Mouse (Mus musculus) CH12.LX (cell line): ENCODE data around the gene Serinc4. TPM values are rescaled to one million over a fixed set of nuclear protein-coding genes. Genes with fewer than 3 reads are reported as not detected.
"Not testable (repeated sequence)": the region's sequence is repeated elsewhere in the genome, so short reads cannot be mapped to it uniquely, and the experiment has no call there.

ENCODE experiments used
- DNase-seq: peaks from one replicate; pipeline ENCODE4 v3.0.0-alpha.2; 2013; ENCODE audit errors: extremely low read depth
- H3K27ac ChIP-seq: 2 replicates; pipeline ENCODE4 v1.5.1; 2012; ENCODE audit warnings: low read depth, mild to moderate bottlenecking, control low read depth, moderate library complexity; ENCODE audit not compliant: insufficient read depth
- H3K27me3 ChIP-seq: replicated peaks from 2 replicates; pipeline ENCODE3; 2012; ENCODE audit warnings: inconsistent platforms
- H3K36me3 ChIP-seq, 2 experiments: replicated peaks in 1 of 2; 2 replicates each; pipeline versions ENCODE3 to v1.6.1; 2012; ENCODE audit warnings: inconsistent platforms in 1 of 2, low read length in 1 of 2, mild to moderate bottlenecking in 1 of 2, mixed read lengths in 1 of 2, moderate library complexity in 1 of 2; ENCODE audit not compliant: control insufficient read depth in 1 of 2, insufficient read depth in 1 of 2
- H3K4me1 ChIP-seq, 2 experiments: 2 replicates each; pipeline ENCODE4 v1.6.1; 2012; ENCODE audit warnings: inconsistent platforms in 1 of 2, moderate library complexity in 1 of 2; ENCODE audit not compliant: insufficient read depth in 2 of 2, control insufficient read depth in 1 of 2
- H3K4me2 ChIP-seq: 2 replicates; pipeline ENCODE4 v1.6.1; 2012; ENCODE audit warnings: low read depth, mild to moderate bottlenecking, control low read depth; ENCODE audit not compliant: poor library complexity, insufficient read depth, severe bottlenecking
- H3K4me3 ChIP-seq, 3 experiments: fragments of 150-350 bp in 1 of 3; sonication (generic) in 1 of 3; replicated peaks in 1 of 3; 2 replicates each; pipeline versions ENCODE3 to v1.5.1; 2011 to 2012; ENCODE audit warnings: low read depth in 2 of 3, low read length in 2 of 3, mild to moderate bottlenecking in 2 of 3, moderate library complexity in 2 of 3, control low read depth in 1 of 3, improper control_type of control experiment in 1 of 3, inconsistent platforms in 1 of 3, mixed read lengths in 1 of 3; ENCODE audit not compliant: poor library complexity in 1 of 3
- H3K79me2 ChIP-seq: replicated peaks from 2 replicates; pipeline ENCODE4 v1.6.1; 2012; ENCODE audit warnings: mild to moderate bottlenecking, moderate library complexity; ENCODE audit not compliant: control insufficient read depth, poor library complexity, insufficient read depth, severe bottlenecking; ENCODE audit errors: extremely low read depth
- H3K9ac ChIP-seq: 2 replicates; pipeline ENCODE4 v1.6.1; 2012; ENCODE audit warnings: low read depth, mild to moderate bottlenecking, control low read depth, moderate library complexity; ENCODE audit not compliant: insufficient read depth
- H3K9me3 ChIP-seq: replicated peaks from 2 replicates; pipeline ENCODE3; 2012; ENCODE audit warnings: low read length, inconsistent platforms, mixed read lengths
- BHLHE40 ChIP-seq: IDR thresholded peaks from 2 replicates; pipeline ENCODE4 v1.6.1; 2011; ENCODE audit warnings: mild to moderate bottlenecking, low read depth, low read length, improper control_type of control experiment
- CHD1 ChIP-seq: IDR thresholded peaks from 2 replicates; pipeline ENCODE4 v1.6.1; 2012; ENCODE audit warnings: low read depth, low read length, improper control_type of control experiment, inconsistent platforms
- CHD2 ChIP-seq: IDR thresholded peaks from 2 replicates; pipeline ENCODE4 v1.6.1; 2011; ENCODE audit warnings: low read length, improper control_type of control experiment
- CTCF ChIP-seq, 2 experiments: IDR thresholded peaks in 1 of 2; conservative IDR thresholded peaks in 1 of 2; 2 replicates each; pipeline ENCODE4 v1.5.1; 2011 to 2012; ENCODE audit warnings: low read depth in 2 of 2, low read length in 2 of 2, improper control_type of control experiment in 1 of 2, inconsistent platforms in 1 of 2, mild to moderate bottlenecking in 1 of 2, moderate library complexity in 1 of 2
- E2F4 ChIP-seq: IDR thresholded peaks from 2 replicates; pipeline ENCODE4 v1.6.1; 2011; ENCODE audit warnings: low read depth, low read length, improper control_type of control experiment; ENCODE audit not compliant: insufficient replicate concordance
- EP300 ChIP-seq: IDR thresholded peaks from 2 replicates; pipeline ENCODE4 v1.6.1; 2011; ENCODE audit warnings: low read length, improper control_type of control experiment
- ETS1 ChIP-seq: conservative IDR thresholded peaks from 2 replicates; pipeline ENCODE4 v1.6.1; 2012; ENCODE audit warnings: low read depth, mild to moderate bottlenecking, inconsistent platforms, low read length, improper control_type of control experiment, moderate library complexity
- JUND ChIP-seq: conservative IDR thresholded peaks from 2 replicates; pipeline ENCODE4 v1.6.1; 2011; ENCODE audit warnings: low read depth, low read length, improper control_type of control experiment
- KAT2A ChIP-seq: IDR thresholded peaks from 2 replicates; pipeline ENCODE4 v1.6.1; 2012; ENCODE audit warnings: low read length, improper control_type of control experiment, inconsistent platforms; ENCODE audit not compliant: insufficient replicate concordance
- MAZ ChIP-seq: IDR thresholded peaks from 2 replicates; pipeline ENCODE4 v1.6.1; 2012; ENCODE audit warnings: low read depth, mild to moderate bottlenecking, inconsistent platforms, low read length, improper control_type of control experiment, moderate library complexity
- POLR2AphosphoS2 ChIP-seq: IDR thresholded peaks from 2 replicates; pipeline ENCODE4 v1.6.1; 2011; ENCODE audit warnings: low read depth, low read length, improper control_type of control experiment
- RAD21 ChIP-seq: IDR thresholded peaks from 2 replicates; pipeline ENCODE4 v1.6.1; 2011; ENCODE audit warnings: low read depth, mild to moderate bottlenecking, low read length, improper control_type of control experiment, moderate library complexity
- RCOR1 ChIP-seq: conservative IDR thresholded peaks from 2 replicates; pipeline ENCODE4 v1.6.1; 2012; ENCODE audit warnings: low read depth, mild to moderate bottlenecking, inconsistent platforms, low read length, improper control_type of control experiment
- SMC3 ChIP-seq: IDR thresholded peaks from 2 replicates; pipeline ENCODE4 v1.6.1; 2011; ENCODE audit warnings: low read depth, low read length, improper control_type of control experiment
- TBP ChIP-seq: conservative IDR thresholded peaks from 2 replicates; pipeline ENCODE4 v1.6.1; 2011; ENCODE audit warnings: low read depth, low read length, improper control_type of control experiment
- USF1 ChIP-seq: IDR thresholded peaks from 2 replicates; pipeline ENCODE4 v1.6.1; 2014; ENCODE audit warnings: low read depth, mild to moderate bottlenecking, inconsistent platforms, low read length, improper control_type of control experiment
- USF2 ChIP-seq: conservative IDR thresholded peaks from 2 replicates; pipeline ENCODE4 v1.6.1; 2011; ENCODE audit warnings: low read depth, low read length, improper control_type of control experiment
- ZC3H11A ChIP-seq: IDR thresholded peaks from 2 replicates; pipeline ENCODE4 v1.6.1; 2012; ENCODE audit warnings: low read depth, mild to moderate bottlenecking, inconsistent platforms, low read length, improper control_type of control experiment
- ZMIZ1 ChIP-seq: IDR thresholded peaks from 2 replicates; pipeline ENCODE4 v1.6.1; 2012; ENCODE audit warnings: low read depth, mild to moderate bottlenecking, inconsistent platforms, low read length, improper control_type of control experiment
- ZNF384 ChIP-seq: IDR thresholded peaks from 2 replicates; pipeline ENCODE4 v1.6.1; 2012; ENCODE audit warnings: low read depth, low read length, improper control_type of control experiment, inconsistent platforms
- dilution Hi-C: fragments of 300-500 bp; cut with MboI; formaldehyde crosslinking; loops from 2 replicates; pipeline ENCODE4 v1.14.3; 2020; ENCODE audit warnings: low sequenced_read_pairs; ENCODE audit not compliant: extremely low pct_unique_long_range_greater_than_20kb, extremely low pct_ligation_motif_present
- in situ Hi-C: fragments of 300-500 bp; cut with MboI; formaldehyde crosslinking; loops from 3 replicates; pipeline ENCODE4 v1.14.3; 2019; ENCODE audit warnings: low sequenced_read_pairs, low pct_ligation_motif_present, low pct_unique_long_range_greater_than_20kb, mixed read lengths
- polyA plus RNA-seq: library from polyadenylated mRNA; unstranded; fragments of >175 nt; gene quantifications from 2 replicates; pipeline ENCODE4 v1.2.1, GENCODE M21; 2012; ENCODE audit warnings: low read depth; ENCODE audit not compliant: insufficient read length
- total RNA-seq, 2 experiments: library from RNA; depleted of rRNA; stranded (reverse); fragments of 300-350 nt in 1 of 2; fragments of >200 nt in 1 of 2; gene quantifications; 2 replicates each; pipeline ENCODE4 v1.2.3; 2012 to 2014

The Serinc4 gene
- total and polyA plus RNA-seq, 3 experiments: 0.17 to 0.89 (median 0.29) TPM

GRCm38 (mm10) chr2:121480498-121480897 is 23.9 kb upstream of the Serinc4 start:
- H3K79me2 ChIP-seq: no peaks in the 10 kb centered on the region
- H3K4me3 ChIP-seq: no peak overlapping the region
- dilution Hi-C loops (no loop called here), in situ Hi-C loops (no loop called here)
- no peaks in the 10 kb centered on the region for H3K4me1 ChIP-seq
- H3K27me3 ChIP-seq: peaks cover 7% of the 10 kb centered on the region
- peaks cover 7% of the 10 kb centered on the region in 2 experiments for H3K36me3 ChIP-seq
- no peaks in the 10 kb centered on the region for H3K9me3 ChIP-seq
- H3K4me2 ChIP-seq: no peak overlapping the region
- H3K27ac ChIP-seq: no peak overlapping the region
- H3K9ac ChIP-seq: no peak overlapping the region
- DNase-seq: peak; percentile 54
- TF ChIP-seq CTCF (conservative IDR thresholded peaks at IDR 0.05 in 1 of 2, IDR thresholded peaks at IDR 0.05 in 1 of 2; ENCODE audit: low read depth in 2 of 2, low read length in 2 of 2) (peak; percentile 60 to 80), RCOR1 (no peak), SMC3 (peak; percentile 60), POLR2AphosphoS2 (no peak), ZNF384 (no peak), EP300 (no peak), RAD21 (peak; percentile 70)

GRCm38 (mm10) chr2:121477491-121478266 is 21.1 kb upstream of the Serinc4 start:
- Histone ChIP-seq H3K9me3 (no peaks in the 10 kb centered on the region), H3K4me2 (no peak overlapping the region), H3K36me3 (peaks cover 7% of the 10 kb centered on the region in 2 experiments), H3K27me3 (peaks cover 3% of the 10 kb centered on the region), H3K79me2 (peaks cover 7% of the 10 kb centered on the region; the same call in 1 of the 2 replicates), H3K9ac (no peak overlapping the region), H3K4me1 (peaks cover 0 to 5% of the 10 kb centered on the region in 2 experiments; a peak in 1 of 4 replicates), H3K27ac (no peak overlapping the region), H3K4me3 (no peak overlapping the region)
- dilution Hi-C loops (no loop called here), in situ Hi-C loops (no loop called here)
- DNase-seq: no peak
- TF ChIP-seq BHLHE40 (no peak), USF2 (no peak), TBP (no peak), KAT2A (no peak), CHD2 (no peak), RAD21 (no peak), USF1 (no peak), ZMIZ1 (no peak), ZC3H11A (no peak), ETS1 (no peak), E2F4 (no peak), CHD1 (no peak), SMC3 (no peak), MAZ (no peak), JUND (no peak)

- DNase-seq, H3K4me2 ChIP-seq, H3K4me1 ChIP-seq, H3K79me2 ChIP-seq, H3K9ac ChIP-seq, H3K27me3 ChIP-seq, in situ Hi-C loops, H3K9me3 ChIP-seq, dilution Hi-C loops, H3K4me3 ChIP-seq, H3K27ac ChIP-seq: not testable (repeated sequence)
- H3K36me3 ChIP-seq: peaks cover 12% of the 10 kb centered on the region in 2 experiments
Observed at GRCm38 (mm10) chr2:121475306-121475705, 18.7 kb upstream of the Serinc4 start.
